Mouse (Mus musculus): ENCODE measurements around the gene 1700016D06Rik.
"Not testable (repeated sequence)": the region's sequence is repeated elsewhere in the genome, so short reads cannot be mapped to it uniquely, and the experiment has no call there.

Gene 1700016D06Rik

DNA sequence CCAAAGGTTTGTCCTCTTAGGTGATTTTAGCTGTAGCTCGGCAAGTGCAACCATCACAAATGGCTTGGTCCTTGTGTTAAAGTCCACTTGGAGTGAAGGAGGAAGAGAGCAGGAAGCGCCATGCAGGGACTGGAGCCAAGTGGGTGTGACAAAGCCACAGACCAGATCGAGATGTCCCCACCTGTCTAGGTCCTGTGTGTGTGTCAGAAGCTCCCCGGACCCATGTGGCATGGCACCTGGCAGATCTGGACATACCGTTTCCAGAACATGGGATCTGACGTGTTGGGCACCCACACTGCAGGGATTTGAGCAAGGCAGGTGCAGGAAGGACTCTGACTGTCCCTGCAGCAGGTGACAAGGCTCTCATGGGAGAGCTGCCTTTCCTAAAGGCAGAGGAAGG, 565 bp upstream of the 1700016D06Rik start:
- DNase-seq: no peak

DNA sequence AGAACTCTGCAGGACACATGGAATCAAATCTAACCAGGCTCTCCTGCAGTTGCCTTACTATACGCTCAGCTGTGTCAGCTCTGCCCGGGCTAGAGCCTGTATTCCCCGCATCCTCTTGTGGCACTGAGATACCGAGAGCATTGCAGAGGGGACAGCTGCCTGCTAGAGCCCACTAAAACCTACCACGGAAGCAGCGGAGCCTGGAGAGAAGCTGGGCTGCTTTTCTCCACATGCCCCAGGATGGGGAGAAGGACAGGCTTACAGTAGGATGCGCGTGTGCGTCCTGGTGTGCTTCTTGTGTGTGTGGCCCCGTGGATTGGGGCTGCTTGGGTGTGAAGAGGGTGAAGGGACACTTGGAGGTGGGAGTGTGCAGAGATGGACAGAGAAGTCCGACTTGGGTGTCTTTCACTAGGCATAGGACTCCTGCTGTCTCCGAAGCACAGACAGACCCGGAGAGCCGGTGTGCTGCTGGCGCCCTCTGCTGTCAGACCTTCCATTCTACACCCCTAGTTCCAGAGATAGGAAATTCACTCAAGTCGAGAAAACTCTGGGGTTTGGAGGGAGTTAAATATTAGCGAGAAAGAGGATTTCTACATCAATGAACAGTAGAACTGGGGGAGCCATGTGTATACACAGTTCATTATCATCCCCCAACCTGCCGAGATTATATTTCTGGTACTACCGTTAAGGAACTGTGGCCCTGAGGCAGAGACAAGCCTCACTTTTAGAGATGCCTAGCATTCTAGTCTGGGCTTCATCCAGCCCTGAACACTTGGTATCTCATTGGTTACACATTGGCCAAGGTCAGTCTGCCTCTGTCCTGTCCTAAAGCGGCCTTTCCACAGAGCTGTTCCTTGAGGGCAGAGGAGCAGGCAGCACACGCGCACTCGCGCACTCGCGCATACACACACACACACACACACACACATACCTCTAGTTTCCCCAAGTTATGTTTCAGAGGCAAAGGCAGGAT, 517 bp downstream of the 1700016D06Rik start:
- DNase-seq: peak; percentile 86 to 90

DNA sequence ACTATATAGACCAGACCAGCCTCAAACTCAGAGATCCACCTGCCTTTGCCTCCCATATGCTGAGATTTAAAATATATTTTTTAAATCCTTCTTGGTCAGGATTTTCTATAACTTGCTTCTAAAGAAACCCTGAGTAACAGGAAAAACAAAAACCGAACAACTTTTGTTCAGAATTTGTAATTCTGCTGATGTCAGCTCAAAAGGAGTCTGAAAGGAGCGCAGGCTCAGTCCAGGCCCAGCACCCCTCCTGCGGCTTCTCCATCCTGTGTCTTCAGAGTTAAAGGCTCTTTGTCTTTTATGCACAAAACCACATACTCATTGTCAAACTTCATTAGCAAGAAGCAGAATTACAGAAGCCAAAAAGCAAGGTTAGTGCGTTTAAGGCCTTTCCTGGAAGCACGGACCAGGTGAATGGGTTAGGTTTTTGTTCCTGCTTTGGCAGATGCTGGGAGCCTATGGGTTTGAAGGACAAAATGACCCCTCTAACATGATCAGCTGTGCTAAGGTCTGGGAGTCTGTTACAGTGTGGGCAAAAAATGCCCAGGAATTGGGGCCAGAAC, 1.3 kb downstream of the 1700016D06Rik start:
- DNase-seq: no peak

DNA sequence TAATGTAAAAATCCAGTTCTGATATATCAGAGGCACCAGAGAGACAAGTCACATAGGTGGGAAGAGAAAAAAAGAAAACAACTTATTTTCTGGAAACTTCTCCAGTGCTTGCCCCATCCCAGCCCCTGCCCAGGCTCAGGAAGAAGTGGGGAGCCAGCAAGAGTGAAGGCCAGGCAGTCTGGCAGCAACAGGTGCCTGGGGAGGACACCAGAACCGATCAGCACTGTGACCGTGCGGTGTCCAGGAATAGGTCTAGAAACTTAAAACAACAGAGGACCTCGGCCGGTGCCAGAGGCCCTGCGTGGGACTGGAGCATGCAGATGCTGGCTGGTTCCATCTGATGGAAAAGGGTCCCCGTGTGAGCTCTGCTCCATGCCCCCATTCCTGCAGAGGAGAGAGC, 3.4 kb downstream of the 1700016D06Rik start:
- DNase-seq: no peak

DNA sequence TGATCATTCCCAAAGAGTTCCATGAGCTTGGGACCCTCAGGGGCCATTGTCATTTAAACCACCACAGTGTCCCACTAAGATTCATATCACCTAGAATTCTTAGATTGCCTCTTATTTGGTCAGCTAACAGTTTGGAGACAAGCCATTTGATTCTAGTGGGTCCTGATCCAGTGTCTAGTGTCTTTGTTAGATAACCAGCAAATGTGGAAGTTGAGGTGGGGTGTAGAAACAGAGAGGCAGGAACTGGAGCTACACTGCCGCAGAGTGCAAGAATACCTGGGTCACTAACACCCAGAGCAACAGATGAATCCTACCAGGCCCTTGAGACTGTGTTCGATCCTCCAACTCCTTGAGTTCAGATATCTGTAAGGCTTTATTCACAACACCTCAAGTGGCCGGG, 4.7 kb downstream of the 1700016D06Rik start:
- DNase-seq: no peak

DNA sequence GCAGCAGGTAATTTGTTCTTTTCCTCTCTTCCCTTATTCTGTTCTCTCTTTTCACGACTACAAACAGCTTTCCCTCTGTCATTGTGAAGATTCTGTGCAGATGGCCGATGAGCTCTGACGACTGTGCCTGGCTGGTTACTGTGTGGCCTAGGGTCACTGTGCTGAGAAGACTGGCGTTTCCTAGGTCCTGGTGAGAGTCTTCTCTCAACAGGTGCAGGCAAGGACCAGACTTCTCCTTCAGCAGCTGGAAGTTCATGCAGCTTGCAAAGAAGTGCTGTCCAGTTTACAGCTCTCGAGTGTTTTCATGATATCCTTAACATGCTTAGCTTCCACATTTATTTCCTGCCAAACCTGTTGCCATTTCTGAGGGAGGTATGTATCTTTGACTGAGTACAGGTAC, 6.9 kb downstream of the 1700016D06Rik start:
- DNase-seq: no peak

DNA sequence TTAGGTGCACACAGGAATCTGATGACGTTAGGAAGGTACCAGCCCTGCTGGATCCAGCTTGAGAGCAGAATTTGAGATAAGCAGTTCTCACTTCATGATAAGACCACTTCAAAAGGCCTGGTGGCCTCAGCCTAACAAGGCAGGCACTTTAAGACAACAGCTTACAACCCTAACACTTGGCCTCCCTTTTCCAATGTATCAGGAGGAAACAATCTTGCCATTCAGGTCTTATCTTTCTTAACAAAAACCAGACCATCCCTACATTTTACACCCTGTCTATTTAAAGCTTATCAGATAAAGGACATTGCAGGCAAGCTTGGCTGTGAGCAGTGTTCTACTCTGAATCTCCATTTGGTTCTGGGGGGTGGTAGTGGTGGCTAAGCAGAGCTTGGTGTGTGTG, 8.4 kb downstream of the 1700016D06Rik start:
- DNase-seq: no peak

DNA sequence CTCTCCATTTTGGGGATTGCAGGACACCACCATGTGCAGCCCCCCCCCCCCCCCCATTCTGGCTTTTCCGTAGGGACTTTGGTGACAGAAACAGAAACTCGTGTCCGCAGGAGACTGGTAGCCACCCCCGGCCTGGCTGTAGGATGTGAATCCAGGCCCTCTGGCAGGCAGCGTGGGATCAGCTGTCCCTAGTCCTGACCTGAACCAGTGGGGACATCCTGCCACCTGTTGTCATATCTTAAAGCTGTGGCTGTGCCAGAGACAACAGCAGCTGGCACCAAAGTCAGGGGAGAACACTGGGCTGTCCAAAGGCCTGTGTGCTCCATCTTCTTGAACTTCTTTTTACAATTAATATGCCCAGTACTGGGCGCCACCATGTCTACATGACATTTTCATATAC, 9.1 kb downstream of the 1700016D06Rik start:
- no peak for DNase-seq

DNA sequence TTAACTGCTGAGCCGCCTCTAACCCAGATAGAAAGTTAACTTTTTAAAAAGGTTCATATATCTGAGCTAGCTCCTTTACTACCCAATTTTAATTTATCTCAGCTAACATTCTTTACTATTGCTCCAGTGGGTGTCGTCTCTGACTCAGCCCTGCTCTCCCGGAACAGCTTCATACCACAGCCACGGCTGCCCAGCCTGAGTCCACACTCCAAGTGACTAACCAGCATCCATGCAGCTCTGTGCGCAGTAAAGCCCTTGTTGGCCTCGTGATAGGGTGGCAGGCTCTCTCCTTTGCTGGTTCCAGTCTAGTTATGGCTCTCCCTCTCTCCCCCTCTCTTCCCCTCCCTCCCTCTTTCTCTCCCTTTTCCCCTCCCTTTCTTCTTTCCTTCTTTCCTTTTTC, 9.6 kb downstream of the 1700016D06Rik start:
- no peak for DNase-seq

DNA sequence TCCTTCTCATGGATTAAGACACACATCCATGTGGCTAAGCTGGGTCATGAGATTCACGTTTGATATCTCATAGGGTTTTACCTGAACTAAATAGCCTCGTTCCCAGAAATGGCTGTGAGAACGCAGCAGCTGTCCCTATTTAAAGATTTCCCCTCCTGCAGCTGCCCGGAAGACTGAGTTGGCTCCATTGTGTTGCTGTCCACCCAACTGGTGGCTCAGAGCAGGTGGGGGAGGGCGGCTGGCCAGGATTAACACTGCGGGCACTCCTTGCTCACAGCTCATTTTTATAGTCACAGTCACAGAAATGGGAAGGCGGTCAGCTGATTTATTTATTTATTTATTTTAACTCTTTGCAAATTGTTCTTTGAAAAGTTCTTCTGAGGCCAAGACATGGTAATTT, 10.9 kb downstream of the 1700016D06Rik start:
- no peak for DNase-seq

DNA sequence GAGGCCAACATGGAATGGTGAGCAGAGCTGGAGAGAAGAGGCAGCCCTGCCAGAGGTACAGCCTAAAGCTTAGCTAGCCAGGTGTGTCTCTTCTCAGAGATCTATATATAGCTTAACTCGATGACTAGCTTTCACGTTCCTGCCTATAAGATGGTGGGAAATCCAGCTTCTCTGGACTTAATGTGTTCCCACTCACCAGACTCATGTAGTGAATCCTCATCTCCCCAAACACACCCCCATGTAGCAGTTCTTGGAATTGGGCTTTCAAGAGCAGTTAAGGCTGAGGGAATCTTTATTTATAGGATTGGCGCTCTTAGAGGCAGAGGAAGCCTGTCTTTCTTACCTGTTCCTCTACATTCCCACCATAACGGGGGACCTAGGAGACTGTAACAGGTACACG, 13.6 kb downstream of the 1700016D06Rik start:
- DNase-seq: no peak

DNA sequence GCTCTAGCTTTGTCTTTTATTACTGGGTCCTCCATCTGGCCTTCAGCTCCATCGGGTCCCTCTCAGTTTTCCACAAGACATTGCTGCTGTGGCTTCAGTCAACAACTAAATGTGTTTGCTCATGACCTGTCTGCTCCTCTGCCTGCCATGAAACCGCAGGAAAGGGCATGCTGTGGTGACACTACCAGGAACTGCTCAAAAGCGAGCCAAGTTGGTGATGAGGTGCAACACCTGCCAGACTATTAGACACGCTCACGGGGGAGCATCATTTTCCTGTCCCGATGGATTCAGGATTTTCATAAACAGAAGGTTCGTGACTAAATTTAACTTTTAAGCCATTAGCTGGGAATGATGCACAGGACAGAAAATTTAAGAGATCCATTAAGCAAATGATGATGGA, 16.3 kb downstream of the 1700016D06Rik start:
- no peak for DNase-seq

DNA sequence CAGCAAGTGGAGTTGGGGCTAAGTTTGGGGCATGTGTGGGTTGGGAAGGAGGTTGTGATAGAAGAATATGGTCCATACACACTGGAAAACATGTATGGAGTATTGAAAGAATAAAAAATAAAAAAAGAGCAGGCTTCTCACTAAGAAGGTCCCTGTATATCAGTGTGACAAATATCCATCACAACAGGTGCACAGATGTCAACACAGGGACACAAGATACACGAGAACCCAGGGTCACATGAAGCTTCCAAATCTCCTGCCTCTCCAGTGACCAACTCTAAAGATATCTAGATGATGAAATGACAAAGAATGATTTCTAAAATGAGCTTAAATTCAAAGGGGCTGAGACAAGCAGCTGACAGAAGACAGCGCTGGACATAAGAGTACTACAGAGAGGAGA, 32.6 kb downstream of the 1700016D06Rik start:
- no peak for DNase-seq

DNA sequence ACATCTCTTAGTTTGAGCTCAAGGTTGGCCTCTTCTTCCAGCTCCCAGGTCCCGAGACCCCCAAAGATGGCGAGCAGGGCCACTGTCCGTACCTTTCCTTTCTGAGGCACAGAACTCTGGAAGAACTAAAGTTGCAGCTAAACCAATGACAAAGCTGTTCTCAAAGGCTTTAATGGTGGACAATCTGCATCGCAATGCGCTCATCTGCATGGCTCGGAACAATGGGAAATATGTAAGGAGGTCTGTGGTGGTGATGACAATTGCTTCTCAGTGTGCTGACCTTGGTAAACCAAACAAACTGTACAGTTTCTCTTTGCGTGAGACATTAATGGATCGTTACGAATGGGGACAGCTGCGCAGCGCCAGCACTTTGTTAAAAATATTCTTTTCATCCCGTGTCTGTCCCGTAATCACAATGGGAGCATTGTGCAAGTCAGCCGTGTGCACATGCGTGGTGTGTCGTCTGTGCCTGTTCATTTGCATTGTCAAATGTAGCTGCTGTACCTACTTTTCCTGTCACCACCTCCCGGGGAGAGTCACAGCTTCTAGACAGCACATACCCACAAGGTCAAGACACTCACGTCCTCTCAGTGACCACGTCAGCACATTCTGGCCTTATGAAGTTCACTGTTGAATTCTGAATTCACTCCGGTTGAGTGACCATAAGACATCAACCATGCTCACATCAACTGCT, 34.7 kb downstream of the 1700016D06Rik start:
- DNase-seq: not testable (repeated sequence)

DNA sequence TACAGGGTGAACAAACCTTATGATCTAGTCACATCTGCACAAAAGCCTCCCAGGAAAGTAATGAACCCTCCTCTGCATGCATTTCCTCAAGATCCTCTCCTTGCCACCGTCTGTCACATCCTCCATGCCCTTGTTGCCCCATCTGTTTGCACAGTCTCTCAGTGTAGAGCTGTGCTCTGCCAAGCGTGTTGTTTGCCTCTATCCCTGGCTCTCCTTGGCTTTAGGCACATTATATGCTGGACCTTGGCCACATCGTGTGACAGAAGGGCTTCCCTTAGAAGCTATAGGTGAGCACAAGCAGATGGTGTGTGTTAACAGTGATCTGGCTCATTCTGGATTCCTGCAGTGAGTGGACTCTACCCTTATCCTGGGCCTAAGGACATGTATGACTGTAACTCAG, 38.9 kb downstream of the 1700016D06Rik start:
- peak; percentile 69 to 78 for DNase-seq

DNA sequence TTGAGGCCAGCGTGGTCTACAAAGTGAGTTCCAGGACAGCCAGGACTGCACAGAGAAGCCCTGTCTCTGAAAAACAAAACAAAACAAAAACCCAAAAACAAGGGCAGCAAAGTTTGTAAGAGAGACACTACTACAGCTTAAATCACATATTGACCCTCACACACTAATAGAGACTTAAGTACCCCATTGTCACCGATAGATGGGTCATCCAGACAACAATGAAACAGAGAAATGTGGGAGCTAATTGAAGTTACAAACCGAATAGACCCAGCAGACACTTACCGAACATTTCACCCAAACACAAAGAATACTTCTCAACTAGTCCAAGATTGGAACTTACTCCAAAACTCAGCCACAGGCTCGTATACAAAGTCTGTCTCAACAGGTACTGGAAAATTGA, 50.8 kb downstream of the 1700016D06Rik start:
- DNase-seq: no peak

DNA sequence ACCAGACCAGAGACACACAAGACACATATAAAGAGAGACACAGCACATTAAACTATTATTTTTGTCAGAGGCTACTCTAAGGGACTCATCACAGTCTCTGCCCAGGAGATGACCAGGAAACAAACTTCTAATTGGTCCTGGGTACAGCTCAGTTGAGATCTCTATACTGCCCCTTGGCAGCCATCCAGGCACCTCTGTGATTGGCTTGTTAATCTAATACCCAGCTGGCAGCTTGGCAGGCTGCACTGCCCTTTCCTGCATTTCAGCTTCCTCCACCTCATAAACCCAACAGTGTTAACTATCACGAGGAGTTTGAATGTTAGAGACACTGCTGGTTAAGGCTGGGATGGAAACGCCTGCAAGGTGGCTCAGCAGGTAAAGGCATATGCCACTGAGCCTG, 57.7 kb downstream of the 1700016D06Rik start:
- peak in 1 of 2 experiments; percentile 15 for DNase-seq

DNA sequence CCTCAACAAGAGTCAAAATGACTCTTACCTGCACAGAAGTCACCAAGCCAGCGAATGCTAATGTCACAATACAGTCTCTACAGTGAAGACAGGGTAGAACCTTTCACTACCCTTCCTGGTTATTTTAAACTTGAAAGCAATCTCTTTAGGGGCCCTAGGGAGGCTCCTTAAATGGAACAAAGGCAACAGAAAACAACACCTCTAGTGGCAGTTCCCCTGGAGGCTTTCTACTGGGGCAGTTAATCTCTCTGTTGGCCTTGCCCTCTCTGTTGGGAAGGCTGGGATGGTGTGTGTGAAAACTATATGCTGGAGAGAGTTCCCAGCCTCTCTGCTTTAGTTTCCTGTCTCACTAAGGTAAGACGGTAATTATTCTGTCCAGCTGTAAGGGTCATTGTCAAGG, 60.3 kb downstream of the 1700016D06Rik start:
- no peak for DNase-seq

DNA sequence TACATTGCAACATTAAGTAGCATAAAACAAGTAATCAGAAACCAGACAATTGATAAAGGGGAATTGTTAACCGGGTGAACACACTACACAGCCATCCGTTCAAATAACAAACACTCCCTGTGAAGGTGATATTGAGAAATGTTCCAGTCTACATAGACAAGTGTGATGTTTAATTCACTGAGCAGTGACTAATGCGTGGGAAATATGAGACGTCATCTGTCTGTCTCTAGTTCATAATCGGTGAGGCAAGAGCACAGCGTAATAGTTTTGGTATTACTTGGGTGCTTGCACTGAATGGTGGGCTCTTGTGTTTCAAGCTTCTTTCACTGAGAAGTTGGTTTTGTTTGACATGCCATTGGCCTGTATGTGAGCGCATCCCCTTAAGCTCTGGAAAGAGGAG, 63.3 kb downstream of the 1700016D06Rik start:
- DNase-seq: no peak

DNA sequence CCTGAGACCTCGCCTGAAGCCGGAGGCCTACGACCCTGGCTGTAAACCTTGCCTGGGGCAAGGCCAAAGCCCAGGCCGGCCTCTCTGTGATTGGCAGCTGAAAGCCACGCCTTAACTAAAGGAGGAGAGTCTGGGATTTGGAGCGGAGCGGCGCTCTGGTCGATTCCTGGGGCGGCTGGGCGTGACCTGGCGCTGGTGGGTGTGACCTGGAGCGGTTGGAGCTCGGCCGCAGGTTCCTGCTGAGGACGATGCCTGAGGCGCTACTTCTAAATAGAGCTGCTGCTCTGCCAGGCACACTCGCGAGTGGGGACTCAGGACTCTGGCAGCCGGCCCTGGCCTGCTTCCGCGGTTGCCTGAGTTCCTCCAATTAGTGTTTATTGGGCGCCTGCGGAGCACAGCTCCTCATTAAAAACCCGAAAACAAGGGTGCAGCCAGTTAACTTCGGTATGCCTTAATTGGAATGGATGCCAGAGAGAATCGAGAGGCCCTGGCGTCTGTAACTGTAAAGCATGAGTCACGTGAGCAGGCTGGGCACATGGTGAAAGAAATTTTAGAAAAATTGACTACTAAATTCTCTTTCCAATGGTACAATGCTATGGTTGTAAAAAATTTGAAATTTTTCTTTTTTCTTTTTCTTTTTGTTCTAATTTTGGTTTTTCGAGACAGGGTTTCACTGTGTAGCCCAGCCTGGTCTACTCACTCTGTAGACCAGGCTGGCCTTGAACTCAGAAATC, 64.4 kb downstream of the 1700016D06Rik start:
- peak; percentile 81 to 87 for DNase-seq

DNA sequence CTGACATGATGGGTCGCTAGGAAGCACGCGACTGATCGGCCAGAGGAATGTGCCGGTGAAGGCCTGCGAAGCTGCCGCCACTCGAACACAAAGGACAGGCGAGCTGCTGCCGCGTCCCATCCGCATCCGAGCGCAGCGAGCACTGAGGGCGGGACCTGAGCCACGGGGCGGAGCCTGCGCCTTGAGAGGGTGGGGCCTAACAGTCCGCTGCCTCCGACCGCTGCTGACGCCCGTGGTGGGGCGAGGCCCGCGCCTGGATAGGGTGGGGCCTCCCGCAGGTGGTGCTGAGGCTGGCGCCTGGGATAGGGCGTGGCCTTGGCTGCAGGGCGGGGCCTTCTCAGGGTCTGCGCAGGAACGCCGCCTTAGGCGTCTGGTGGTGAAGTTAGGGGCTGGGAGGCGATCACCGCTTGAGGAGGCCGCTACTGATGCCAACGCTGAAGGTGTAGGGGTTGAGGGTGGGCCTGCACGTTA, 65.2 kb downstream of the 1700016D06Rik start, which contains the start of gene Ankrd10:
Gene Ankrd10, minus strand, starts transcription at position 147 of the 471 bp plus-strand sequence.
- DNase-seq: peak; percentile 95 to 97

DNA sequence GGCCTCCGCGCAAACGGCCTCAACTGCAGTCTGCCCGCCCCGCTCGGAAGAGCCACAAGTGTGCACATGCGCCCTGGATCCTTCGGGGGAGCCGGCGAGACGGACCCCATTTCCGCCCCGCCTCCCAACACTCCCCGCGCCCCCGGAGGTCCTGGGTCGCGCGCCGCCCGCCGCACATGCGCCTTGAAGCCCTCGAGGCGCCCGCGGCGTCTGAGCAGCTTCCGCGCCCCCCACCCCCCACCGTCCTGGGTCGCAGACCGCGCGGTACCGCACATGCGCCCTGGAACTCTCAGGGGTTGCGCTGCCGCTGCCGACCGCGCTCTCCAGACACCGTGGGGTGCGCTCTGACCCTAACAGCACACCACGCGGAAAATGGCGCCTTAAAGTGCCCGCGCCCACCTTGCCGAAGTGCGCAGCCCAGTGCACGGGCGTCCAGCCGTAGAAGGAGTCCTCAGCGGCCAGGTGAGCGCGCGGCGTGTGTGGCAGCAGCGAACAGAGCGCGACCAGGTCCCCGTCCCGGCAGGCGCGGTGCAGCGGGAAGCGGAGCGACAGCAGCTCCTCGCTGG, 65.8 kb downstream of the 1700016D06Rik start:
- DNase-seq: peak; percentile 75 to 85
